Comparison of ENCODE assay signal across 8 mouse cellular contexts in genomic region chr4:155991211-155991907, GRCm38 (mm10). TPM values are rescaled to one million over a fixed set of nuclear protein-coding genes. Genes with fewer than 3 reads are reported as not detected.
DNase-seq lines count a peak whose midpoint lies in the region; ATAC-seq and TF ChIP-seq lines count a peak whose summit lies in the region.

No protein-coding gene starts in this region.

- TF ChIP-seq POLR2A in spleen, adult 2 months (IDR thresholded peaks at IDR 0.05; ENCODE audit: low read depth, low read length): no peak

- no peak for TF ChIP-seq CTCF in spleen, adult 2 months (IDR thresholded peaks at IDR 0.05; ENCODE audit: extremely low read depth, insufficient read depth, insufficient read length, insufficient replicate concordance)

- H3K27me3 ChIP-seq in spleen, adult 2 months (ENCODE audit: control insufficient read depth, insufficient read depth, low read length): no peaks in the 10 kb centered on the region

- peak; percentile 20 for DNase-seq in CD4-positive, CD25-positive, alpha-beta regulatory T cell, adult 2 months (ENCODE audit: low read depth, low spot score)
- no peak for DNase-seq in spleen, adult 2 months (ENCODE audit: low read depth in 1 of 2, low spot score in 2 of 2)
- no peak for DNase-seq in spleen, adult 18-20 months
- DNase-seq in induced T-regulatory cell, adult 2 months (ENCODE audit: low read depth): peak; percentile 29
- DNase-seq in layer of hippocampus, postnatal 25 days (ENCODE audit: extremely low spot score in 1 of 2, low spot score in 1 of 2): no peak
- no peak for DNase-seq in cerebellum, postnatal 10 days

- peaks cover 4% of the 10 kb centered on the region; the same call in 1 of the 2 replicates for H3K36me3 ChIP-seq in spleen, adult 2 months (ENCODE audit: control insufficient read depth, insufficient read depth, low read length)

- peak overlapping the region; percentile 97; the same call in 1 of the 2 replicates for H3K4me3 ChIP-seq in spleen, adult 2 months (ENCODE audit: extremely low read depth, insufficient read depth, insufficient read length)

- 77% methylated on average over 22 of the region's 22 CpGs for WGBS in spleen, adult 2 months

- peaks cover 15% of the 10 kb centered on the region for H3K4me1 ChIP-seq in spleen, adult 2 months (ENCODE audit: control insufficient read depth, insufficient read depth, insufficient read length)

- H3K27ac ChIP-seq in spleen, adult 2 months (ENCODE audit: insufficient read depth, low read length): no peak overlapping the region; the same call in 1 of the 2 replicates

- ATAC-seq in CD4-positive, CD25-positive, alpha-beta regulatory T cell, adult 4 months: no peak
- peak; percentile 57 for ATAC-seq in megakaryocyte, adult 5-6 weeks (ENCODE audit: poor library complexity, severe bottlenecking)

RNA-seq across cellular contexts. Expression of gene B3galt6, which starts 1.1 kb away (rescaled TPM):
- polyA plus RNA-seq in CD4-positive, CD25-positive, alpha-beta regulatory T cell, adult 4 months (2017; shearing (Covaris generic)): 1 to 10 TPM in 1 of 2 experiments, under 1 TPM in 1; 0.92 to 1.3 TPM
- 4.9 and 7.6 TPM in 2 replicates for polyA plus RNA-seq in spleen, adult 2 months (2012; rRNA removed)
- 3.5 and 3.6 TPM in 2 replicates for total RNA-seq in megakaryocyte, adult 5-6 weeks (2015)
- total RNA-seq in megakaryocyte, adult 5-6 weeks (2017): 3.5 and 4.0 TPM in 2 replicates
- 10 to 100 TPM; 10.4 to 11.2 TPM for total RNA-seq in layer of hippocampus, postnatal 25 days (2021)

RNA-seq across cellular contexts. Expression of gene Sdf4, which starts 1.3 kb away (rescaled TPM):
- polyA plus RNA-seq in CD4-positive, CD25-positive, alpha-beta regulatory T cell, adult 4 months (2017; shearing (Covaris generic)): 100 to 1,000 TPM; 528 to 589 TPM
- polyA plus RNA-seq in spleen, adult 2 months (2012; rRNA removed): 33.5 and 35.7 TPM in 2 replicates
- 43.6 and 57.5 TPM in 2 replicates for total RNA-seq in megakaryocyte, adult 5-6 weeks (2015)
- total RNA-seq in megakaryocyte, adult 5-6 weeks (2017): 216 and 221 TPM in 2 replicates
- total RNA-seq in layer of hippocampus, postnatal 25 days (2021): 100 to 1,000 TPM; 180 to 193 TPM

RNA-seq across cellular contexts. Expression of gene Tnfrsf4, which starts 22.3 kb away (rescaled TPM):
- polyA plus RNA-seq in CD4-positive, CD25-positive, alpha-beta regulatory T cell, adult 4 months (2017; shearing (Covaris generic)): 1,000 to 10,000 TPM; 1,065 to 1,393 TPM
- polyA plus RNA-seq in spleen, adult 2 months (2012; rRNA removed): 20.7 and 34.3 TPM in 2 replicates
- 1.5 and 2.1 TPM in 2 replicates for total RNA-seq in megakaryocyte, adult 5-6 weeks (2015)
- 1.2 and 2.8 TPM in 2 replicates for total RNA-seq in megakaryocyte, adult 5-6 weeks (2017)
- 1 to 10 TPM; 1.0 to 2.2 TPM for total RNA-seq in layer of hippocampus, postnatal 25 days (2021)

RNA-seq across cellular contexts. Expression of gene C1qtnf12, which starts 29.2 kb away (rescaled TPM):
- 1 to 10 TPM; 7.6 TPM for polyA plus RNA-seq in CD4-positive, CD25-positive, alpha-beta regulatory T cell, adult 4 months (2017; shearing (Covaris generic))
- polyA plus RNA-seq in spleen, adult 2 months (2012; rRNA removed): 21.6 and 50.1 TPM in 2 replicates
- 30.3 and 40.1 TPM in 2 replicates for total RNA-seq in megakaryocyte, adult 5-6 weeks (2015)
- 9.4 and 14.6 TPM in 2 replicates for total RNA-seq in megakaryocyte, adult 5-6 weeks (2017)
- total RNA-seq in layer of hippocampus, postnatal 25 days (2021): 10 to 100 TPM; 16.7 to 17.7 TPM

RNA-seq across cellular contexts. Expression of gene Tnfrsf18, which starts 34.6 kb away (rescaled TPM):
- 100 to 1,000 TPM; 745 to 823 TPM for polyA plus RNA-seq in CD4-positive, CD25-positive, alpha-beta regulatory T cell, adult 4 months (2017; shearing (Covaris generic))
- polyA plus RNA-seq in spleen, adult 2 months (2012; rRNA removed): 29.9 and 38.2 TPM in 2 replicates
- total RNA-seq in megakaryocyte, adult 5-6 weeks (2015): 2.7 and 10.3 TPM in 2 replicates
- 6.0 and 7.2 TPM in 2 replicates for total RNA-seq in megakaryocyte, adult 5-6 weeks (2017)
- total RNA-seq in layer of hippocampus, postnatal 25 days (2021): not detected

Comparison
In these comparisons a context has a peak if more than half of its experiments do, and no peak if none do; other contexts are left out.
1. DNase-seq: peak in CD4-positive, CD25-positive, alpha-beta regulatory T cell, adult 2 months (single experiment) and induced T-regulatory cell, adult 2 months (single experiment); none in spleen, adult 2 months (0 of 2), spleen, adult 18-20 months (0 of 2), layer of hippocampus, postnatal 25 days (0 of 2) and cerebellum, postnatal 10 days (0 of 2).